Mouse (Mus musculus): ENCODE measurements around the gene Tas2r119.
"Not testable (repeated sequence)": the region's sequence is repeated elsewhere in the genome, so short reads cannot be mapped to it uniquely, and the experiment has no call there.

Tas2r119 gene

GRCm38 (mm10) chr15:32176989-32177388 lies at the start of gene Tas2r119:
Gene Tas2r119 (plus strand): TSS chr15:32177289.
- DNase-seq, result no peak

DNA sequence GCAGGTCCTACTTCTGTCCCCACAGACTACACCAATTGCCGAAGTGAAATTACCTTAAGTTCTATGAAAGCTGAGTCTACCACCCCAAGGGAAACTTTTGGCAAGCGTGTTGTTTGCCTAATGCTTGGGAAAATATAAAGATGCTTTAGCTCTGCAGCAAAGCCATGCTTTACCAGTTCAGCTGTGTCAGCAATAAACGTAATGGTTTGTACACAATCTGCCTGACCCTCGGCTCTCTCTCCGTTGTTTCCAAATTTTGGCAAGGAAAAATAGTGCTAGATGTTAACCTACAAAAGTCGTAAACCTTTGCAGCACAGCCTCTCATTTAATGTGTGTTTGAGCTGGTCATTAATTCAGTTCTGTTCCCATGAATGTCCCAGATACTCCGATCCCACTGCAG lies 44.8 kb upstream of the Tas2r119 start:
- DNase-seq, result no peak

GRCm38 (mm10) chr15:32141657-32142056 lies 35.4 kb upstream of the Tas2r119 start:
- no peak for DNase-seq

DNA sequence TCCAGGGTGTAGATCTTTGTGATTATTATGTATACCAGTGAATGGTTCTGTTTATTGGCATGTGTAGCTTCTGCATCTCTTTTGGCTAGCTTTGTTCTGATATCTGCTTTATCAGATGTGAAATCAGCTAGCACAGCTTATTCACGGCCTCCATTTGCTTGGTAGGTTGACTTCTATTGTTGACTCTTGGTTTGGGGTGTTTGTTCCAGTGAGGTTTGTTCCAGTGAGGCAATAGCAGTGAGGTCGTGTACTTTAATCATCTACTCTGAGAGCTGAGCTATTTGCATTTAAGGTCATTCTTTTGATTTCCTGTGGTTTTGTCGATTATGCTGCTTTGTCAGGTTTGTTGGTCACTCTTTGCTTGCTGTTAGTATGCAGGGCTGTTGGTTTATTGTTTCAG lies 32.8 kb upstream of the Tas2r119 start:
- no peak for DNase-seq

GRCm38 (mm10) chr15:32153404-32153803 lies 23.7 kb upstream of the Tas2r119 start:
- DNase-seq, result no peak

- DNase-seq, result no peak
These were observed 23.1 kb upstream of the Tas2r119 start for GRCm38 (mm10) chr15:32153857-32154449.

DNA sequence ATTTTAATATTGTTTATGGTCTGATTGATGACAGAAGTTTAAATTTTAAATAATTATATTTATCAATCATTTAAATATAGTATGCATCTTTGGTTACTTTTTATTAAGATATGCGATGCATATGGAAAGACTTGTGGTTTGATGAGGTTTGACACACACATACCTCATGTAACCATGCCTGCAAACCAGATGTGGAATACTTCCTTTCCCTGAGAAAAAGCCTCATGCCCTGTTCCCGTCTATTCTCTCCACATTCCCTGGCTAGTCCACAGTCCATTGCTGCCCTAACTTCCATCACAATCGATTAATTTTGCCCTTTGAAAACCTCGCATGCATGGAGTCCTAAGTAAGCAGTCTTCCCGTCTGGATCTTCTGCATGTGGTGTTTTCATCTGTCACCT lies 21.0 kb upstream of the Tas2r119 start:
- no peak for DNase-seq

DNA sequence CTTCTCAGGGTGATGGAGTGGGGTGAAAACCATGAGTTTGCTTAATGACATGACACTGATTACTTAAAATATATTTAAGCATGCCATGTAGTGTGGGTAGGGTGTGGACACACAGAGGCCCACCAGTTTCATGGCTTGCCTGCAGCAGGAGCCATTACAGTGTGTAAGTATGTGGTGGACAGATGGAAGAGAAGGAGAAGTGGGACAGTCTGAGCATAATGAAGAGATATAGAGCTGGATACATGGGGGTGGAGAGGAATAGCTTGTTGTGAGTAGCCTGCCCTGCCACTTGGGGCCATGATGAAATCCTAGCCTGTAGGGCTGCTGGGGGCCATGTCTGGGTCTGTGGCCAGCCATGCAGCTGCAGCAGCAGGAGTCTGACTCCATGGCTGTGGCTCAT lies 16.8 kb upstream of the Tas2r119 start:
- DNase-seq, result no peak

DNA sequence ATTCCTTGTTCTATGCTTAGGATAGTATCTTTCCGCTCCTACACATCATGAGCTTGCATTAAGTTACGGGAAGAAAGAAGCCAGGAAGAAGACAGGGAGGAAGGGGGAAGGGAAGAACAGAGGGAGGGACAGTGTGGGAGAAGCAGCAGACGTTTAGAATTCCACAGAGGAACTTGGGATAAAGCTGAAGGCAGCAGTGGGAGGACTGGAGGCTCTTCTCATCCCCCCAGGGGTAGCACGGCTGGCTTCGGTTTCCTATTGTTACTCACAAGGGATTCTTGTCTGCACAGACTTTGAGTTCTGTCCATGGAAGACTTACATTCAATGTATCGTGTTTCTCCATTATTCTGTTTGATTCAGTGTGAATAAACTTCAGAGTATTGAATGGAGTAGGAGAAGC lies 5.3 kb upstream of the Tas2r119 start:
- DNase-seq, result no peak

GRCm38 (mm10) chr15:32172175-32172987 lies 4.7 kb upstream of the Tas2r119 start:
- DNase-seq, result no peak

DNA sequence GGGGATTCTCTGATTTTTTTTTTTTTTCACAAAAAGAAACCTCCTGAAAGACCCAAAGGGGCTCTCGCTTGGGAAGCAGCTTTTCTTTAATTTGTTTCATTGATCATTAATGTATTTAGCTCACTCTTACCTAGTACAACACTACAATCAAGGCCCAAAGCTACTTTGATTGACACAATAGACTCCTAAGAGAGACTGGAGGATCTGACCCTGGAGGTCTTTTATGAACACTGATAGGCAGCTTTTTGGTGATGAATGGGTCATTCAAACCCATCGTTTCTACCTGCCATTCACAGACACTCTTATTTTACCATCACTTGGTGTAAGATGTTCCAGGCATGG lies 4.1 kb upstream of the Tas2r119 start:
- DNase-seq, result no peak

- no peak for DNase-seq
These were observed 3.1 kb downstream of the Tas2r119 start for GRCm38 (mm10) chr15:32180010-32180725.

DNA sequence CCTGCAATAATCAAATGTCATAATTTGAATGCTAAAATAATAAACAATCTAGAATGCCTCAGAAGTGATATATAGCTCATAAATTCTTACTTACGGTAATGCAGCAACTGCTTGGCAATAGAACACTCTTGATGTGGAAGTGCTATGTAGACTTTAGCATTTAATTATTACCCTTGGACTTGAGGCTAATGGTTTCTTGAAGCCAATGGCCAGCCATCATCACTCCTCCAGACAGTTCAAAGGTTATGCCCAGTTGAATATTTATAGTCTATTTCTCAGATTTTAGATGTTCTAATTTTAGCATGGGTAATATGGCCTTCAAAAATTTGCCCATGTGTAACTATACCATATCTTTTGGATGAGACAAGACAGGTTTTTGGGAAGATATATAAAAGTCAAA lies 4.9 kb downstream of the Tas2r119 start:
- no peak for DNase-seq

DNA sequence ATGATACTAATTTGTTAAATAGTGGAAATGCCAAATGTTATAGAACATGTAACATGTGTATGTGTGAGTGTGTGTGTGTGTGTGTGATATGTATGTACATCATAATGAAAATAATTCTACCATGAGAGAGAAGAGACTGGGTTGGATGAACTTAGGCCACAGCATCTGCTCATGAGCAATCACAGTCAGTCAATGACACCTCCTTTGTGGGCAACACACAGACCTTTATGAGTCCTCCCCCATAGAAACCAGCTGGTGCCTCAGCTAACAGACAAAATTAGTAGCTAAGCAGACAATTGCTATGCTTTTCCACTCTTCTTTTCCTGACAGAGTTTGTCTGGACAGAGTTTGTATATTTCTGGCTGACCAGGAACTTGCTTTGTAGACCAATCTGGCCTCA lies 7.9 kb downstream of the Tas2r119 start:
- DNase-seq, result no peak

GRCm38 (mm10) chr15:32189879-32190278 lies 12.8 kb downstream of the Tas2r119 start:
- no peak for DNase-seq

DNA sequence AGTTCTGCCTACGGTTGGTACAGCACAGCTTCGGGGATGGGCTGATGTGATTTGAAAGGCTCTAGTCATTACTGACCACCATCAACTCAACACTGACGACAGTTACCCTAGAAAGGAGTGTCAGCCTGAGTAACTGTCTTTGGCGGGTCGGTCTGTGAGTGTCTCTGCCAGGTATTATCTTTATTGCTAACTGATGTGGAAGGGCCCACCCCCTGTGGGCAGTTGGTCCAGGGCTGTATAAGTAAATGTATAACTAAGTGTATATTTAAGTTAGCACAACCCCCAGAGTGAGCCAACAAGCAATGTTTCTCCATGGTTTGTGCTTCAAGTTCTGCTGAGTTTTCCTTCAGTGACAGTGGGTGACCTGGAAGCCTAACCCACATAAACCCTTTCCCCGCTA lies 13.3 kb downstream of the Tas2r119 start:
- no peak for DNase-seq

DNA sequence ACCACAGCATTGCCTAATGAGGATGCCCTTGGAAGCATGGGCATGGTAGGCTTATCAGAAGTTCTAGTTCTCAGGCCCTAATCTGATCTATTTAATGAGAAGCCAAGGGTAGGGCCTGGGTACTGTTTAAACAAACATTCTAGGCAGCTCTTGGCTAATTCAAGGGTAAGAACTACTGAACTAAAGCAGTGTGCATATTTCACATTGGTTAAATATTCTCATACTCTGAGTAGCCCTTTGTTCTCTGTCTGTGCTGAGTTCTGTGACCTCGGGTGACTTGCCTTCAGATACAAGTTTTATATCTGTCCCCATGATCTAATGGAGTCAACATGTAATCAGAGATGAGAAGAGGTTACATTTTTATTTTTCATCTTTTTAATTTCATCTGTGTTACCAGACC lies 15.9 kb downstream of the Tas2r119 start:
- DNase-seq, result no peak

GRCm38 (mm10) chr15:32198076-32198475 lies 21.0 kb downstream of the Tas2r119 start:
- DNase-seq, result no peak

GRCm38 (mm10) chr15:32198561-32198960 lies 21.5 kb downstream of the Tas2r119 start:
- peak in 1 of 2 experiments; percentile 8 for DNase-seq

DNA sequence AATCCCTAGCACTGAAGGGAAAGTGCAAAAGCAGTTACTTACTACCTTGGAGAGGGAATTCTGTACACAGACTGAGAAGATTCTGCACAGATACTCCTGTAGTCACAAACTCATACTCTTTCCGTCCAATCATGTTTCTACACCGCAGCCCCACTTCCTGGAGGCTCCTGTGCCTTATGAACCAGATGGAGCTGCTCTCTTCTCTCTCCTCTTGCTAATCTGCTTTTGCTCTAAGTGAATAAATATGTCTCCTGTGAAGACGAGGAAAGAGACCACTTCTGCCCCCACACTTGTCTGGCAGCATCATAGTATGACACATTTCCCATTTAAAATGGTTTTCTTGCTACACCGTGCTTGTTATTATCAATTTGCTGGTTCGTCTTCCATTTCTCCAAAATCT lies 26.2 kb downstream of the Tas2r119 start:
- no peak for DNase-seq

DNA sequence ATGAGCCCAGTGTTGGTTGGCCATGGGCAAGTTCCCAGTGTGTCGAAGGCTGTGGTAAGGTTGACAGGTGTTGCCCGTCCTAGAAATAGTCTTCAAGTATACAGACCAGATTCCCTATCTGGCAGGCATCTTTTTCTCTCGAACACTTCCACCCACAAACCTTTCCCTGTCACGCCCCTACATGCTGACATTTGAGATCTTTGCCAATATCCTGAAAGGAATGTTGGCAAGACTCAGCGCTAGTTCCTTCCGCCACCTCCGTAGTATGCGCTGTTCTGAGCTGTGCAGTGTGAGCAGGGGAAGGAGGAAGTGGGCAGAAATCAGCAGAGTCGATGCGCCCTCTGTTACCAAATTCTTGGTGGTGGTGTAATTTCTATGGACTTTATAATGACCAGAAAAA lies 27.8 kb downstream of the Tas2r119 start:
- DNase-seq, result peak; percentile 18 to 31

- not testable (repeated sequence) for DNase-seq
These were observed 37.6 kb downstream of the Tas2r119 start for GRCm38 (mm10) chr15:32214687-32215086.

- no peak for DNase-seq
These were observed 45.9 kb downstream of the Tas2r119 start for GRCm38 (mm10) chr15:32223028-32223427.

DNA sequence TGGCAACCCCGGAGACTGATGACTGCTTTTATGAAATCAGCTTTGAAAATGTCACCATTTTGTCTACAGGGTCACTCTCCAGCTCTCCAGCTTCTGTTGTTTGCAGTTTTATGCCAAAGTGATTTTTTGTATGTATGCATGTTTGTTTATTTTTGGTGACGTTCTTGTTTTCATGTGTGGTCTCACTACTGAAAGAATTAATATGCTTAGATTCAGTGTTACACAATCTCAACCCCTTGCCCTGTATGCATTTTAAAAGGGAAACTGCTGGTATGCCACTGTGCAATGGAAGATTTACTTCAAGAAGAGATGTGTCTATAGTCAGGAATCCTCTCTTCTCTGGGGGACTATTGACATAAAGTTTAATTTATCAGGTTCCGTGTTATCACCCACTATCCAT lies 48.3 kb downstream of the Tas2r119 start:
- no peak for DNase-seq
